Mouse (Mus musculus) cerebellum, adult 2 months (tissue): Measurements from ENCODE around the gene Cass4.

Source experiments
- CTCF ChIP-seq: fragments of 200-500 bp; IDR thresholded peaks from 2 replicates; pipeline ENCODE4 v1.5.1; 2011; ENCODE audit warnings: low read depth, mild to moderate bottlenecking, control low read depth, low read length, moderate library complexity, borderline replicate concordance; ENCODE audit not compliant: insufficient read depth
- POLR2A ChIP-seq: fragments of 200-500 bp; IDR thresholded peaks from 2 replicates; pipeline ENCODE4 v1.6.1; 2011; ENCODE audit warnings: low read length, control low read depth, borderline replicate concordance; ENCODE audit not compliant: insufficient read depth

GRCm38 (mm10) chr2:172477860-172478259 lies 84.3 kb downstream of the Cass4 start:
- TF ChIP-seq POLR2A (no peak), CTCF (peak; percentile 38; the same call in 1 of the 2 replicates)
